17 mouse cellular contexts compared by ENCODE assay signal in genomic region chr12:90623426-90623825, GRCm38 (mm10).
A peak's percentile ranks its signal among the peaks of the same experiment; 100 is the strongest.
DNase-seq lines count a peak whose midpoint lies in the region; ATAC-seq lines count a peak whose summit lies in the region.
"Had no signal": no experiment of that assay in that cellular context is flagged by ENCODE, and none has a peak within 500 bp of the region (broad histone marks: within the 10 kb centered on the region; RNA-seq: fewer than 3 reads in every experiment).

No protein-coding gene starts in this region.

- DNase-seq in cerebellum, postnatal 4 days (ENCODE audit: low spot score in 2 of 2): no peak
- peak; percentile 14 to 37 for DNase-seq in layer of hippocampus, postnatal 10 days (ENCODE audit: low spot score in 2 of 2)
- no peak for DNase-seq in layer of hippocampus, adult 11-12 months (ENCODE audit: low spot score)
- DNase-seq in cerebellum, adult 8-10 months: peak; percentile 61
- peak; percentile 63 to 68 for DNase-seq in cerebellum, postnatal 36 days
- DNase-seq in urinary bladder, postnatal 10 days (ENCODE audit: low spot score): no peak
- DNase-seq in lung, postnatal 36 days: no peak
- DNase-seq: adrenal gland, postnatal 14 days; gastrocnemius, postnatal 25 days; heart, adult 18-20 months; heart, postnatal 10 days; kidney, adult 11 months; lung, adult 18-20 months; lung, postnatal 10 days; thymus, postnatal 25 days had no signal

- ATAC-seq in cerebellum, adult (ENCODE audit: insufficient number of reproducible peaks, low FRiP score, low TSS enrichment): peak; percentile 91
- ATAC-seq: liver, embryonic 12.5 days had no signal

Comparison
In these comparisons a context has a peak if more than half of its experiments do, and no peak if none do; other contexts are left out.
1. DNase-seq: peak in layer of hippocampus, postnatal 10 days (2 of 2), cerebellum, adult 8-10 months (single experiment) and cerebellum, postnatal 36 days (2 of 2); none in cerebellum, postnatal 4 days (0 of 2), layer of hippocampus, adult 11-12 months (single experiment), urinary bladder, postnatal 10 days (single experiment) and lung, postnatal 36 days (single experiment).